Mouse (Mus musculus) retina, embryonic 14.5 days (tissue): ENCODE results near the gene Traf3ip2.
A peak's percentile ranks its signal among the peaks of the same experiment; 100 is the strongest.

ENCODE experiments used
- DNase-seq: peaks from one replicate; pipeline ENCODE4 v3.0.0-alpha.2; 2015; ENCODE audit warnings: low spot score

The Traf3ip2 gene

DNA sequence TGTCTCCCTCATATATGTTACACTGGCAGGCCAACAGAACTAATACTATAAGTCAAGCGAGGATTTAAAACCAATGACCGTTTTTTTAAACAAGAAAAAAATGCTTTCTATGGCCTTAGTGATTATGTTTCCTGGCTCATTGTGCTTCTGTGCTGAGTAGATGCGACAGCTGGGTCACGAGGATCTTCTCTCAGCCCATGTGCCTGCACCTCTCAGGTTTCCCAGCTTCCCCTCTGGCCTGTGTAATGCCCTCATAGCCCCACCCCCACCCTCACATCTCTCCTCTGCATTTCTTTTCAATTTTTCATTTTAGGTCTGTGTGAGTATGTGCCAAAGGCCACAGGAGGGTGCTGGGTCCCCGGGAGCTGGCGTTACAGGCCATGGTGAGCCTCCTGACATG, 20.6 kb downstream of the Traf3ip2 start:
- DNase-seq = peak; percentile 45

DNA sequence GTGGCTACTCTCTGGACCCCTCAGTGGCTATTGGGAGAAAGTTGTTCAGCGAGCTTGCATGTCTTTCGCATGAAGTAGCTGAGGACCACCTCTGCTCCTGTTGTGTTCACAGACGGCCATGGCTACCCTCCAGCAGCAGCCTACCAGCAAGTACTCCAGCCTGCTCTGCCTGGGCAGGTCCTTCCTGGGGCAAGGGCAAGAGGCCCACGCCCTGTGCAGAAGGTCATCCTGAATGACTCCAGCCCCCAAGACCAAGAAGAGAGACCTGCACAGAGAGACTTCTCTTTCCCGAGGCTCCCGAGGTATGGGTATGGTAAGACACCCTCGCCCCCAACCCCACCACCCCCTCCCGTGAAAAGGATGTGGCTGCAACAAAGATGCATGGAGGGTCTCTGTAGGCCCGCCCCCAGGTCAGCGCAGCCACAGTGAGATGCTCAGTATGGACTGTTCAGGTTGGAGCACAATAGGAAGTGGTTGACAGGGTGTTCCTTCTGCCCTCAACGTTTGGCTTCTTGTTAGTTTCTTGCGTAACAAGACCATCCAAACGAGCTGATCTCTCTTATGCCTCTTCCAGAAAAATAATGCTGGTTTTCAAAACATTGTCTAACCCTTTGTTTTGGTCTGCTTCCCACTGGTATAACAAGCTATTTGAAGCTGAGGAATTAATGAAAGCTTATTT, 21.8 kb downstream of the Traf3ip2 start:
- no peak for DNase-seq

DNA sequence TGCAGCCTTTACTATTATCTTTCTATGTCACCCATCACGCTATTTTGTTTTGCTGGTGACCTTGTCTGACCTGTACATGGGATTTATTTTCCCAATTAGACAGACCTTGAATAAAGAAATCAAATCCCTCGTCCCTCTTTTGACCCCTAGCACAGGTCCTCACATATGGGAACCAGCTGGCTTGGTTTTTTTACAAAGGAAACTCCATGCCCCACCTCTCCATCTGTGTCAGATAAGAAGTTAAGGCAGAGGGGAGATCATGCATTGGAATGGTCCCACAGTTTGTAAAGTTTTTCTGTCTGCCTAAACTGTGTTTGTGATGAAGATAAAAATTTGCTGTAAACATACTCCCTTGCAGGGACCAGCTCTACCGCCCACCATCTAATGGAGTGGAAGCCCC, 26.1 kb downstream of the Traf3ip2 start:
- DNase-seq = no peak

DNA sequence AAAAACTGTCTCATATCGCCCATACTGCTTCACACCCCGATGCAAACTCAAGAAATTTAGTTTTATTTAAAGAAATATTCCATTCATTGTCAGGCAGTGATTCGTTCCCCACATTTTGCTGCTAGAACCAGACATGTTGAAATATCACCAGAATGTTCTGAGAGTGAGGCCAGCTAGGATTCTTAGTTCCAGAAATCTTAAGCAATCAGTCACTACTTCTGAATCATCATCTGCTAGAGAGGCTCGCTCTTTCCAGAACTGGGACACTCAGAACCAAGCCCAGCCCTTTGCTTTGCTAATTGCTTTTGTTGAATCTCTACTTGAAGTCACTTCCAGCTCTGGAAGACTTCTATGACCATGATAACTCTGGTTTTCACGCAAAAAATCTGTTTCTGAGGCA, 27.0 kb downstream of the Traf3ip2 start:
- no peak for DNase-seq

DNA sequence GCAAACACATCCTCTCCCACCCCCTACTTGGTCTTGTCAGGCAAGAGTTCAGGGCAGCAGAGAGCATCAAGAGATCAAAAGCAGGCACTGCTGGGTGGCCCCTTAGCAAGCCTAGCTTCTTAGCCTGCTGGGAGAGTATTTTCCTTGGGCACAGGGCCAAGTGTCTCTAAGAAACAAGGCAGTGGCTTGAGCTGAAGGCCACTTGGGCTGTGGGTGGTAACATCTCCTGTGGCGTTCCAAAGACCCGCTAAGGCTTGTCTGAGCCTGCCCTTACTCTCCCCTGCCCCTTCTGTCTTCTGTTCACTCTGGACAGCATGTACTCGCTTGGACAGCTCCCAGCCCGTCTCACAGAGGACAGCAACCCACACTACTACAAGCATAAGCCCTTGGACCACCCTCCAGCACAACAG, 28.1 kb downstream of the Traf3ip2 start:
- peak; percentile 54 for DNase-seq

DNA sequence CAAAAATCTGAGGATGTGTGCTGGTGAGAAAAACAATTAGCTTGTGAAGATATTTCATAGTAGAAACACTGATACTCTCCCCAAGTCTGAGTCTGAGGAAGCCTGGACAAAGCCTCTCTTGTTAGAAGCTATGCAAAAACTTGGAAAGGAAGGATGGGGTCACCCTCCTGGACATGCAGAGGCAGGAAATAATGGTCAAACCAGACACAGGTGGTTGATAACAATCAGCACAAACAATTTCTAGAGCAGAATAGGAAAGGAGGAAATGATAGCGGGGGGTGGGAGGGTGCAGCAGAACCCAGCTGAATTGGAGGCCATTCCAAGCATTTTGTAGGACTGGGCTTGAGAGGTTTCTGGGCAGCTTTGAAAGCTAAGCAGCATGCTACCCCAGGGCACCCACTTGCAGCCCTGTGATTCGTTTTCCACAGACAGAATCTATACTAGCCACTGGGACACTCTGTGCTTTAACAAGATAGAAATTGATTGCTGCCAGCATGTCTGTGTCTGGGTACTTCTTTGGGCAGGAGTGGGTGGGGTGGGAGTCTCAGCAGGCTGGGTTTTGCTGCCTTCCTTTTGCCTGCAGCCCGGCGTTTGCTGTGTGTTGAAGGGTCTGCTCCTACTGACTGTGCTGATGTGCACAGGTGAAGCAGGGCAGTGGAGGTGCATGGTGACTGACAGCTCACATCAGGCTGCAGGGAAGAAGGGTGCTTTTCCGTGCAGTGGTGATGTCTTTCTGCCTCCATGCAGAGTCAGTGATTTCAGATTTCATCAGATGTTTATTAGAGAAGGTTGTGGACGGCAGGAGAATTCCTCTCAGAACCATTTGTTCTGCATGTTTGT, 33.3 kb downstream of the Traf3ip2 start:
- no peak for DNase-seq

DNA sequence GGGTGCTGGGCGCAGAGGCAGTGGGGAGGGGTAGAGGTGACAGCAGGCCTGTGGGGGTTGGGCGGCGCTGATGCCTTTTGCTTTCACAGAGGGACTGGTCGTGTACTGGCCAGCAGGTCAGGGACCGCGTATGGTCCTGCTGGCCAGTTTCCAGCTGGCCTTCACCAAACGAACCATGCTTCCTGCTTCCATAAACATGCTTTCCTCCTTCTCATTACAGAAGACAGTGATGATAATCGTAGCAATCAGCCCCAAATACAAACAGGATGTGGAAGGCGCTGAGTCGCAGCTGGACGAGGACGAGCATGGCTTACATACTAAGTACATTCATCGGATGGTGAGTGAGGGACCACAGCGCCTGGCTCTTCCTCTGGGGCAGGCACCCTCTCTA, 33.9 kb downstream of the Traf3ip2 start:
- DNase-seq = no peak

DNA sequence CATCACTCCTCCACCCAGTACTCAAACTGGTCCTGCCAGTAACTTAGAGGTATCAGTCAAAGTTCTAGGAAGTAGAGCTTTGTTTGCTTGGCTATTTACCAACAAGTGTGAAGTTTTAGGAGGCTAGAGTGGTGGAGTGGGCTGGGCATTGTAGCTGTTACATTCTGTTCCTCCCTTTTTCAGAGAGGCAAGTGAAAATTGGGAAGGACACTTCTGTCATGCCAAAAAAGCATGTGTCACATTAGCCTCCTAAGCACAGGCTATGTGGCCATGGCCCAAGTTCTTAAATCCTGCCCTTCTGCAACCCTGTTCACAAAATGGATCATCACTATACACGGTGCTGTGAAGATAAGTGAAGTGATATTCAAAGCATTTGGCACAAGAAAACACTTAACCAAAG, 34.4 kb downstream of the Traf3ip2 start:
- no peak for DNase-seq

DNA sequence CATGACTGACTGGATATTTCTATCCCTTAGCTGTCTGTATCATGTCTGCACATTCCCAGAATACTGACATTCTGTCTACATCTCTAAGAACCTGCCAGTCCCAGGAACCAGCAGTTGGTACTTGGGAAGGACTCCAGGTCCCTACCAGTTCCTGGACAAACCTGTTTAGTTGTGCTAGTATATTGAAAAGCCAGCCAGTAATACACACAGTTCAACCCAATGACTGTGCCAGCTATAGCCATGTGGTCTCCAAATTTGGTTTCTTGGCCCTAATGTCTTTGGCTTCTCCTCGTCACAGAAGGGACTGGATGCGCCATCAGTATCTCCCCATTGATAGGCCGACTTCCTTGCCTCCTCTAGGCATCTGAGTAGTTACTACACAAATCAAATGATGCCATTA, 35.5 kb downstream of the Traf3ip2 start:
- no peak for DNase-seq

DNA sequence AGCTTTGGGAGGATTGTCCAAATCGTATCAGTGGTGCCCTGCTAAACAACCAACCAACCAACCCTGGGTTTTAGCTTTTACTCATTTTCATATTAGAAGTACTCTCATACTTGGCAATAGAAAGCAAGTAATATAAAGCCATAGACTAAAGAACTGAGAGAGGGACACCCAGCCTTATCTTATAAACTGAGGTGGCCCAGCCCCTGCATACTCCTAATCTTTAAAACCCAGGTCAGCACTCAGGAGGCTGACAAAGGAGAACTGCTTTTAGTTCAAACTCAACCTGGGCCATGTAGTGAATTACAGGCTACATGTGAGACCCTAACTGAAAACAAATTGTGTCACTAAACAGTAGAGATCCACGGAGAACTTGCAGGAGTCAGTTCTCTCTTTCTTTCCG, 36.8 kb downstream of the Traf3ip2 start:
- DNase-seq = no peak

DNA sequence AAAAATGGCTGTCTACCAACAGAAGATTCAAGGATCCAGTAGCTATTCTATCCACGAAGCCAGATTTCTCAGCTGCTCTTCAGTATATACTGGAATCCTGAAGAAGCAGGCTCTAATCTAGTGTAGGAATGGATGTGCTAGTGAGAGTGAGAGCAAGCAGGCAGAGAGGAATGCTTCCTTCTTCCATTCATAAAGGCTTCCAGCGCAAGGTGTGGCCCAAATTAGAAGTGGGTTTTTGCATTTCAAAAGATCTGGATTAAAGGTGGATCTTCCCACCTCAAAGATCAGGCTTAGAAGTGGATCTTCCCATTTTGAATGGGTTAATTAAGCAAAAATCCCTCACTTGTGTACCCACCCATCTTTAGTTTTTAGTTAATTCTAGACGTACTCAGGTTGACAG, 37.6 kb downstream of the Traf3ip2 start:
- no peak for DNase-seq

DNA sequence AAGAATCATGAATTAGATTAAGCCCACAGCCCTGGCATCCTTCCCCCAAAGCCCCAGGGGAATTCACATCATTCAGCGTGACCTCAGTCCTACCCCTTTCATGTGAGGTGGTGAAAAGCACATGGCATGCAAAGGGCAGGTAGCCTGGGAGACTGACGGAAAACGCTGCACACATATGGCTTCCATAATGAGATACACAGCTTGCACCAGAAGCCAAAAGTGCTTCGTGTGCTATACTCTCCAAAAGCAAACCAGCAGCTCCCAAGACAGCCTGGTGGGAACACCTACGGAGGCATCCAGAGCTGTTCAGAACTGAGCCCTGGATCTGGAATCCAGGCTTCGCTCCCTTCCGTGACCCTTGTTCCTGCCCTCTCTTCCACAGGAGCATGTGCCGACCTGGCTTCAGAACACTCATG, 41.3 kb downstream of the Traf3ip2 start:
- DNase-seq = no peak

DNA sequence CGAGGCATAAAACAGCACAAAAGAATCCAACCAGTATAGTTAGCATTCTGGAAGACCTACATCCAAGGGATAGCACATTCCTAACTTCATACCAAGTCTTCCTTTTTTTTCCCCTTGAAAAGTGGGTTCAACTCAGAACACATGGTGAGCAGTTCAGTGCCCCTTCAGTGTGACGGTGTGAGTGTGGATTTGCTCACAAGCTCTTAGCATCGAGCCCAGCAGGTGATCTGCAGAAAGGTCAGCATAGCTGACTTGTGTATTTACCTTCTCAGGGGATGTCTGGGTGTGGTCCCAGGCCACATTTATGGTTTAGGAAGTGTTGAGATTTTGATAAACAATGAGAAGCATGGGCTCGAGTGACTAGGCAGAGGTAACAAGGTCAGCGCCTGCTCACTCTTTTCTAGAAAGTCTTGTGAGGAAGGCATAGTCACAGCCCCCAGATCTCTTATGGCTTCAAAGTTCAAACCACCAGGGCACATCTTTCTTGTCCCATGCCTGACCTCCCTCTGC, 46.2 kb downstream of the Traf3ip2 start:
- DNase-seq = no peak

DNA sequence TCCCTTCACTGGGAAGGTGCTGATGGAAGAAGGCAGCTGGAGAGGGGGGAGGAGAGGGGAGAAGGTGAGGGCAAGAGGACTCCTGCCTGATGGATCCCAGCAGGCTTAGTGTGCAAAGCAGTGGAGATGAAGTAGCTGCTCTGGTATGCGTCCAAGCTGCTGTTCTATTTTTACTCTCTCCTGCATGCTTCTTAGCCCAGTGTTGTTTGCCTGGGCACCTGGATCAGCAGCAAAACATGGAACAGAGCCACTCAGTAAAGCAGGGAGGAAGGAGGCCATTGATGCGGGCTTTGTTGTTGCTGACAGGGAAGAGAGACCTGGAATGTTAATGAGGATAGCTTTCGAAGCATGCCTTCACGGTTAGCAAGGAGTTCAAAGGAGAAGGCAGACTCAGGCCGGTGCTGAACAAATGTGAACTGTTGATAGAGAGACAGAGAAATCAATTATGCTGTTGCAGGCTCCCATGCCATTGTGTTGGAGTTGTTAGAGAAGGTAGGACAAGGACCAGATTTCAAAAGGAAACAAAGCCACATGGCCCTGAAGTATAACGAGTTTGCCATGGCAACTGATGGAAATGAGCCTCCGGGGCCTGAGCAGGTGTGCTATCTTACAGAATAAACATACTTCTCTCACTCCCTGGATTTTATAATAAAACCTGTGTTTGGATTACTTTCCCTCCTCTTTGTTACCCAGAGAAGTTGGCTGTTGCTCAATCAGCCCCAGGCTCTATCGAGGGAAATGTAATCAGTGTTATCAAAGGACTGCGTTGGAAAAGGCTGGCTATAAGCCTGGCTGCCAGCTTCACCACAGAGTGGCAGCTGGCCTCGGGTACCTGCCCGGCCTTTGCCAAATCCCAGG, 46.9 kb downstream of the Traf3ip2 start:
- peak; percentile 57 for DNase-seq

DNA sequence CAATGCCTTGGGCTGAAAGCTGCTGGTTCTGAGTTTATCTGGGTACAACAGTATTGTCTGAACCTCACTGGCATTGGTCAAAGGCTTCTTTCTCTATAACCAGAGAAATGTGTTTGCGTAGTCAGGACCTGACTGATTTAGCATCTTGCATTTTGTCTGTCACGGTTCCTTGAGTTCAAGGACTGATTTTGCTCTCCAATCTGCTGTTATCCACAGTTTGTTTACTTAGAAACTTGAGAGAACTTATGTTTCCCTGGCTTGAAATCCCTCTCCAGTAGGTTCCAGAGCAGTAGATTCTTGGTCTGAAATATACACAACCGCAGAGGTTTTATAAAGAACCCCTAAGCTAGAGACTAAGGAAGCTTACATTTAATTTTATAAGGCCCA, 47.5 kb downstream of the Traf3ip2 start:
- no peak for DNase-seq

DNA sequence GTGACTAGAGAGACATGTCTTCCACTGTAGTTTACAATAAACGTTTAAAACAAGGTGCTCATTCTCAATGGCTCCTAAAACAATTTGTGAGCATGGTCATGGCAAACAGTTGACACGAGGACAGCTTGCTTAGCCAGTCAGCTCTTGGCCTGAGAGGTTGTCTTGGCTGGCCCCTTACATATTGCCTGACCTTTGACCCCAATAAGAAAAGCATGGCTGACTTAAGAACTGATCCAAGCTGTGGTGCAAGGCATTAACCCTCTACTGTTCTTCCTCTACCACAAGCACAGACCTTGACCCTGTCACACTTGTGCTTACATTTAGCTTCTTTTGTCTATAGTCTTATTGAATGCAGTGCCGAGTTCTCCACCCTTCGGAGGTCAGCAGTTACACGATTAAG, 48.0 kb downstream of the Traf3ip2 start:
- no peak for DNase-seq

DNA sequence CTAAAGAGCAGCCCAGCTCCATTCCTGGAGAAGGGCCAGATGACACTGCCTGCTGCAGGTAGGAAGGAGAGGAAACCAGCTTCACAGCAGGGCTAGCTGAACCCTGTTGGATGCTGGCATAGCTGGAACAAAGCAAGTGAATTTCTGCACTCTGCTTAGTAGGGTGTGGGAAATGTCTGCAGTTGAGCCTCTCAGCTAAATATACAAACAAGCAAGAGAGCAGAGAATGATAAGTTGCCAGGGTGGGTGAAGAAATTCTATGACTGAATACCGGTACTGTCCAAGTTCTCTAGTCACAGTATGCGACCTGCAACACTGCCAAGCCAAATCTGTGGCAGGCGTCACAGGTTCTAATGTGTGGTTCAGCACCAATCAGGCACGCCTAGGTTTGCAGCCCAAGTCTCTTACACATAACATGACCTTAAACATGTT, 52.4 kb downstream of the Traf3ip2 start:
- no peak for DNase-seq

DNA sequence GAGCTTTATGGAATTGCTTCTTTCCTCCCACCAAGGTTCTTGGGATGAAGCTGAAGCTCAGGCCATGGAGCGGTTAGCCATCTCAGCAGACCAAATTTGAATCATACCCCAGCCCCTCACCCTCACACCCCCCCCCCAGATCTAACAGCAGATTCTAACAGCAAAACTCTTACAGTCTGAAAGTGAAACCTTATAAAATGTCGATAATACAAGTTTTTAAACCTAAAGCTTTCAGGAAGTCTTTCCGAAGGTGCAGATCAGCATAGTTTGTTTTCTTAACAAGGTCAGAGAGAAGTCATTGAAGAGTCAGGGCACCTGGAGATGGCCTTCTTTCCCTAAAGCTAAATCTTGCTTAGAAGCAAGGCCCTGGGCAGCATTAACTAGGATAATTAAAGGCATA, 53.3 kb downstream of the Traf3ip2 start:
- DNase-seq = no peak

DNA sequence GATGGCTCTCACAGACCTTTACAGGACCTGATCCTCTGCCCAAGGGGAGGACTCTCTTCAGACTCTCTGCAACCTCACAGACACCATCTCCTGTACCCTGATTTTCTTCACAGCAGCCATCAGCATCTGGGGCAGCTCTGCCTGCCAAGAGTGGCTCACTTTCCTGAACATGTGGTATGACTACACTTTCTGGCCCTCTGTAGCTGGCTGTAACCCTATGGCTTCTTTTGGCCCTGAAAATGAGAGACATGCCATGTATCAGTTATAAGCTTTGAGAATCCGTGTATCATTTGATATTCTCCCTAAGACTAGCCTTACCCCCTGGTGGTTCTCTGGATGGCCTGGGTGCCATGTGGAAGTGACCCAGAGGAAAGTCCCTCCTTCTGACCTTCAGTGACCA, 58.7 kb downstream of the Traf3ip2 start:
- DNase-seq = no peak

DNA sequence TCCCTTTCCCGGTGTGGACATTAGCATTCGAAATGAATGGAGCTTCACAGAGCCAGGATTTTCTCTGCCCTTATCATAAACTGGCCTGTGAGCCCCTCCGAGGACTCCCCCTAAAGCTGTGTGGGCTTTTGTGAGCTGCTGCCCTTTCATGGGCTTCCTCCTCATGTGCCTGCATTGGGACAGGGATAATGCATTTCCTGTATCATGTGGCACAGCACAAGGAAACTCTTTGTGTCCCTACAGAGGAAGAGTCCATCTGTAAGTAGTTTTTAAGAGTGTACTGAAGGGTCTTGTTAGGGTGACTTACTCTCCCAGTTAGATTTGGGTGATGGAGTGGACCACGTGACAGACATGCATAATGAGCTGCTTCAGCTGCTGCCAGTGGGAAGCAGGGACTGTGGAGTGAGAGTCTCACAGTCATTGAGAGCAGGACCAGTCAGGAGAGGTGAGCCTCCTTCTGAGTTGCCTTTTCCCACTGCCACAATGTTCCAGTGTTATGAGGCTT, 59.9 kb downstream of the Traf3ip2 start:
- DNase-seq = peak; percentile 40

DNA sequence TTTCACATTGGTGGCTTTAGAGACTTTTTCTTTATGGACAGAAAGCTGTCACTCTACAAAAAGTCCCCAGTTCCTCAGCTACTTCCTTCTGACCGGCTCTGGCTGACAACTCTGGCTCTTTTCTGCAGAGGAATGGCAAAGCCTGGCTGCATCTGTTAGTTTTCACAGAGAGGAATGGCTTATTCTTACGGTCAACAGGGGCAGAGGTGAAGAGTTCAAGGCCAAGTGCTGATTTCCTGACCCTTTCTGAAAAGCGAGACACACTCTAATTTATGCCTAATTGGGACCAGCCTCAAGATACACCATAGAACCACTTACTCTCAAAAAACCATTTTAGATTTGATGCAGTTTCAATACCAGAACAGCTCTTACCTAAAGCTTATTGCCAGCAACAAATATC, 61.4 kb downstream of the Traf3ip2 start:
- DNase-seq = no peak

DNA sequence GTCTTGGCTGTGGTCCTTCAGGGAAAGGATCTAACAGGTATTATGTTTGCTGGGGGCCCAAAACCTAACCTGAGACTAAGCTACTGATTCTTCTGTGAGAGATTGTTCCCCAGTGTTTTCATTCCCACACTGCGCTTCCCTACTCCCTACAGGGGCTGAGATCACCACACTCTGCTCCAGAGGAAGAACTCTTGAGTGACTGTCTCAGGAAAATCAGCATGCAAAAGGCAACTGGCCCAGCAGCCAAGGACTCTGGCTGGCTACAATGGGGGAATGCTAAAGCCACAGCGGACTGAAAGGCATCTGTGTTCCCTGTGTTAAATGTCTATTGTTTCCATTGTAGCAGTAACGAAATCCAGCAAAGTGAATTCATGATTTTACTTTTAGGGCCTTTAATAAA, 62.0 kb downstream of the Traf3ip2 start:
- no peak for DNase-seq
